In the genomic region with DNA sequence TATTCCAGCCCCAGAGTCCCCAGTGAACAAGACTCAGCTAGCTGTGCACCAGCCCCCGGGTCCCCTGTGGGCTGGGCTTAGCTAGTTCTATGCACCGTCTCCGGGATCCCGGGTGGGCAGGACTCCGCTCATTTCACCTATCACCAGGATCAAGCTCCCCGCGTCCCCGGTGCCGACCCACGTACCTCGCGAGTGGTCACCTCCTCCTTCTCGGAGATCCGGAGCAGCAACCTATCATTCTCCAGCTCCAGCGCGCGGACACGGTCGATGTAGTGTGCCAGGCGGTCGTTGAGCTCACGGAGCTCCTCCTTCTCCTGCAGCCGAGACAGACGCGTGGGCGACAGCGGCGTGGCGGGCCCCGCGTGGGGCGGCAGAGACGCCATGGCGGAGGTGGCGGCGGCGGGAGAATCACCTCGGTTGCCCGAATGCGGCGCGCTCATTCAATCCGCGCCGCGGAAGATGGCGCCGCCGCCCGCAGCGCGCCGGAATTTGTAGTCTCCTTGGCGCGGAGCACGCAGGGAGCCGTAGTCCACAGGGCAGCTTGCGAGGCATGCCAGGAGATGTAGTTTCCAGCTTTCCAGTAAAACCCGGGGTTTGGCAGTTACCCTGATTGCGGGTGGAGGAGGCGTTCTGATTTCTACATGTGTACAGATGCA, we compare ENCODE assay signal across 8 mouse cellular contexts. TPM values are rescaled to one million over a fixed set of nuclear protein-coding genes. Genes with fewer than 3 reads are reported as not detected.
DNase-seq lines count a peak whose midpoint lies in the region; ATAC-seq and TF ChIP-seq lines count a peak whose summit lies in the region.

A gene (minus strand): TSS at position 467 of the 656 bp plus-strand sequence.

- intact Hi-C loops in heart, postnatal 14 days (cut with DNase I) = no loop called here

- TF ChIP-seq EP300 in ES-Bruce4 (IDR thresholded peaks at IDR 0.05; ENCODE audit: insufficient read depth, low read depth, low read length) = no peak

- TF ChIP-seq POLR2A in ES-Bruce4 (IDR thresholded peaks at IDR 0.05; ENCODE audit: insufficient read depth, low read length) = no peak
- peak; percentile 41; the same call in 1 of the 2 replicates for TF ChIP-seq POLR2A in thymus, adult 2 months (IDR thresholded peaks at IDR 0.05; ENCODE audit: control insufficient read depth, extremely low read depth, insufficient read depth, low read length, poor library complexity)

- 0 out of 2 replicates have a peak, but pooled peaks cover 3% of the 10 kb centered on the region for H3K36me3 ChIP-seq in ES-Bruce4 (ENCODE audit: control insufficient read depth, insufficient read depth, low read length, poor library complexity, severe bottlenecking)
- no peaks in the 10 kb centered on the region for H3K36me3 ChIP-seq in forebrain, embryonic 11.5 days (ENCODE audit: control insufficient read depth, insufficient read depth, low read length)
- peaks cover 16% of the 10 kb centered on the region; the same call in 1 of the 2 replicates for H3K36me3 ChIP-seq in neural tube, embryonic 15.5 days
- no peaks in the 10 kb centered on the region for H3K36me3 ChIP-seq in thymus, adult 2 months (ENCODE audit: control insufficient read depth, insufficient read depth, low read length)

- no peaks in the 10 kb centered on the region for H3K4me1 ChIP-seq in ES-Bruce4 (ENCODE audit: control insufficient read depth, insufficient read depth, low read length)
- H3K4me1 ChIP-seq in brown adipose tissue, adult 24 weeks (ENCODE audit: control insufficient read depth, insufficient read depth, insufficient read length, low read length) = peaks cover 2% of the 10 kb centered on the region; the same call in 1 of the 2 replicates
- H3K4me1 ChIP-seq in forebrain, embryonic 11.5 days (replicated peaks; ENCODE audit: control insufficient read depth, insufficient read depth, low read length) = peaks cover 9% of the 10 kb centered on the region
- peaks cover 49% of the 10 kb centered on the region for H3K4me1 ChIP-seq in neural tube, embryonic 15.5 days
- peaks cover 43% of the 10 kb centered on the region for H3K4me1 ChIP-seq in thymus, adult 2 months (replicated peaks; ENCODE audit: control insufficient read depth, insufficient read depth, low read length)

- no peaks in the 10 kb centered on the region for H3K27me3 ChIP-seq in ES-Bruce4 (ENCODE audit: control insufficient read depth, insufficient read depth, low read length, poor library complexity, severe bottlenecking)
- H3K27me3 ChIP-seq in forebrain, embryonic 11.5 days (ENCODE audit: control insufficient read depth, insufficient read depth, low read length) = no peaks in the 10 kb centered on the region
- H3K27me3 ChIP-seq in neural tube, embryonic 15.5 days (replicated peaks) = no peaks in the 10 kb centered on the region
- no peaks in the 10 kb centered on the region for H3K27me3 ChIP-seq in thymus, adult 2 months (ENCODE audit: control insufficient read depth, insufficient read depth, low read length)

- WGBS in forebrain, embryonic 11.5 days = under 1% methylated on average over 52 of the region's 61 CpGs
- WGBS in neural tube, embryonic 15.5 days = under 1% methylated on average over 61 of the region's 61 CpGs
- WGBS in thymus, adult 2 months = under 1% methylated on average over 57 of the region's 61 CpGs

- H3K4me2 ChIP-seq in forebrain, embryonic 11.5 days (ENCODE audit: low read depth, low read length, severe bottlenecking) = peak within 1 kb of the TSS; percentile 99
- peak within 1 kb of the TSS; percentile 89 for H3K4me2 ChIP-seq in neural tube, embryonic 15.5 days

- peak; percentile 85 for DNase-seq in forebrain, embryonic 11.5 days (ENCODE audit: low spot score)
- peak; percentile 73 to 81 for DNase-seq in heart, postnatal 14 days
- DNase-seq in layer of hippocampus, adult 18-20 months (ENCODE audit: low spot score in 2 of 2) = peak; percentile 80 to 89
- DNase-seq in lung, adult 18-20 months = peak; percentile 66 to 70
- DNase-seq in thymus, adult 2 months = peak; percentile 65

- H3K9ac ChIP-seq in ES-Bruce4 (ENCODE audit: low read depth, poor library complexity, severe bottlenecking) = peak within 1 kb of the TSS; percentile 63
- H3K9ac ChIP-seq in forebrain, embryonic 11.5 days (ENCODE audit: low read length) = peak within 1 kb of the TSS; percentile 94
- H3K9ac ChIP-seq in neural tube, embryonic 15.5 days (replicated peaks) = peak within 1 kb of the TSS; percentile 86

- H3K27ac ChIP-seq in ES-Bruce4 (ENCODE audit: insufficient read depth, low read length) = no peak within 1 kb of the TSS
- H3K27ac ChIP-seq in brown adipose tissue, adult 24 weeks (replicated peaks; ENCODE audit: low read depth, low read length) = no peak within 1 kb of the TSS
- peak within 1 kb of the TSS; percentile 57; the same call in 1 of the 2 replicates for H3K27ac ChIP-seq in forebrain, embryonic 11.5 days (ENCODE audit: low read depth, low read length)
- peak within 1 kb of the TSS; percentile 86 for H3K27ac ChIP-seq in neural tube, embryonic 15.5 days (replicated peaks)
- no peak within 1 kb of the TSS for H3K27ac ChIP-seq in thymus, adult 2 months (ENCODE audit: control insufficient read depth, insufficient read depth, low read length)

- ATAC-seq in forebrain, embryonic 11.5 days (replicated peaks; ENCODE audit: low FRiP score) = peak; percentile 77
- ATAC-seq in neural tube, embryonic 15.5 days (ENCODE audit: low FRiP score) = peak; percentile 80

- TF ChIP-seq CTCF in ES-Bruce4 (IDR thresholded peaks at IDR 0.05; ENCODE audit: low read depth, low read length) = no peak
- TF ChIP-seq CTCF in thymus, adult 2 months (IDR thresholded peaks at IDR 0.05; ENCODE audit: borderline replicate concordance, control insufficient read depth, extremely low read depth, insufficient read depth, low read length, poor library complexity) = no peak

- peak within 1 kb of the TSS; percentile 96 for H3K4me3 ChIP-seq in ES-Bruce4 (ENCODE audit: low read depth, low read length)
- H3K4me3 ChIP-seq in brown adipose tissue, adult 24 weeks (ENCODE audit: insufficient read depth, low read depth, low read length) = peak within 1 kb of the TSS; percentile 83
- H3K4me3 ChIP-seq in forebrain, embryonic 11.5 days (ENCODE audit: low read depth, low read length) = peak within 1 kb of the TSS; percentile 79
- H3K4me3 ChIP-seq in neural tube, embryonic 15.5 days (replicated peaks) = peak within 1 kb of the TSS; percentile 79
- peak within 1 kb of the TSS; percentile 88 for H3K4me3 ChIP-seq in thymus, adult 2 months (ENCODE audit: control insufficient read depth, insufficient read depth, low read length)

- no peaks in the 10 kb centered on the region for H3K9me3 ChIP-seq in ES-Bruce4 (replicated peaks; ENCODE audit: control insufficient read depth, insufficient read depth, low read length, poor library complexity, severe bottlenecking)
- H3K9me3 ChIP-seq in forebrain, embryonic 11.5 days (ENCODE audit: control insufficient read depth, low read length) = no peaks in the 10 kb centered on the region
- no peaks in the 10 kb centered on the region for H3K9me3 ChIP-seq in neural tube, embryonic 15.5 days (replicated peaks)

RNA-seq across cellular contexts. Expression of the gene that starts here (rescaled TPM):
- 25.9 and 28.2 TPM in 2 replicates for polyA plus RNA-seq in ES-Bruce4 (2011; ENCODE audit: insufficient read depth, insufficient read length, low read depth, missing spikeins)
- 1.9 and 4.9 TPM in 2 replicates for polyA plus RNA-seq in brown adipose tissue, adult 24 weeks (2012; ENCODE audit: insufficient read depth, insufficient read length, missing spikeins)
- 29.8 and 30.9 TPM in 2 replicates for polyA plus RNA-seq in forebrain, embryonic 11.5 days (2014; fragmentation: Nextera tagmentation; extraction: Ambion mirVana)
- 1 to 10 TPM; 5.1 to 7.0 TPM for total RNA-seq in heart, postnatal 14 days (2021)
- 10 to 100 TPM; 19.5 to 22.3 TPM for total RNA-seq in layer of hippocampus, adult 18-20 months (2021)
- polyA plus RNA-seq in neural tube, embryonic 15.5 days (2015; fragmentation: Nextera tagmentation; extraction: Ambion mirVana) = 39.0 and 39.9 TPM in 2 replicates
- polyA plus RNA-seq in thymus, adult 2 months (2012; rRNA removed) = 44.2 and 52.7 TPM in 2 replicates

Comparison
In these comparisons a context has a peak if more than half of its experiments do, and no peak if none do; other contexts are left out.
1. H3K27ac ChIP-seq: peak in forebrain, embryonic 11.5 days (single experiment) and neural tube, embryonic 15.5 days (single experiment); none in ES-Bruce4 (single experiment), brown adipose tissue, adult 24 weeks (single experiment) and thymus, adult 2 months (single experiment).
2. Peak in every context shown above with its lines, with median percentiles within 50 percentile points of each other: H3K4me3 ChIP-seq, H3K9ac ChIP-seq and DNase-seq.